Mouse (Mus musculus) inflammation-experienced regulatory T-cells (primary cell): Measurements from ENCODE around the gene Tiprl. TPM values are rescaled to one million over a fixed set of nuclear protein-coding genes. Genes with fewer than 3 reads are reported as not detected.

Source experiments
- polyA plus RNA-seq, 2 experiments: library from polyadenylated mRNA; unstranded; fragments of 100-300 nt; shearing (Covaris generic); gene quantifications; one replicate each; pipeline ENCODE4 v1.2.1; 2017

Tiprl gene
- polyA plus RNA-seq: 100 to 1,000 TPM in 1 of 2 experiments, 10 to 100 TPM in 1; 79.4 to 101 TPM

GRCm38 (mm10) chr1:165236321-165237298, at the start of gene Tiprl:
Tiprl (minus strand) TSS chr1:165236996.

GRCm38 (mm10) chr1:165193880-165194661, 42.7 kb downstream of the Tiprl start, which contains the start of gene Sft2d2:
Sft2d2 (minus strand) TSS chr1:165194438.

Other genes starting within 250 kb of the Tiprl start
- gene Tbx19, start 76.2 kb downstream of the Tiprl start, polyA plus RNA-seq: under 1 TPM in 1 of 2 experiments, not detected in 1; 0.23 TPM
- 10 to 100 TPM; 39.0 to 64.5 TPM for gene Sft2d2, start 42.6 kb downstream of the Tiprl start, polyA plus RNA-seq
- under 1 TPM; 0.10 to 0.34 TPM for gene Gpr161, start 58.8 kb upstream of the Tiprl start, polyA plus RNA-seq
- gene Dcaf6, start 223.5 kb upstream of the Tiprl start, polyA plus RNA-seq: 10 to 100 TPM in 1 of 2 experiments, 1 to 10 TPM in 1; 8.5 to 12.8 TPM
- gene Mpc2, start 223.6 kb upstream of the Tiprl start, polyA plus RNA-seq: 100 to 1,000 TPM; 112 to 118 TPM
- gene Adcy10, start 248.2 kb upstream of the Tiprl start, polyA plus RNA-seq: 1 to 10 TPM in 1 of 2 experiments, under 1 TPM in 1; 0.16 to 1.5 TPM